Mouse (Mus musculus) megakaryocyte, embryonic 14.5 days (primary cell): ENCODE measurements around the gene Tspan11.

Experiments used
- FLI1 ChIP-seq: IDR thresholded peaks from 2 replicates; pipeline ENCODE4 v1.6.1; 2012; ENCODE audit warnings: low read length, inconsistent platforms, mixed read lengths
- GATA1 ChIP-seq: IDR thresholded peaks from 3 replicates; pipeline ENCODE4 v1.6.1; 2012; ENCODE audit warnings: mixed read lengths, low read length, inconsistent platforms, borderline replicate concordance

DNA sequence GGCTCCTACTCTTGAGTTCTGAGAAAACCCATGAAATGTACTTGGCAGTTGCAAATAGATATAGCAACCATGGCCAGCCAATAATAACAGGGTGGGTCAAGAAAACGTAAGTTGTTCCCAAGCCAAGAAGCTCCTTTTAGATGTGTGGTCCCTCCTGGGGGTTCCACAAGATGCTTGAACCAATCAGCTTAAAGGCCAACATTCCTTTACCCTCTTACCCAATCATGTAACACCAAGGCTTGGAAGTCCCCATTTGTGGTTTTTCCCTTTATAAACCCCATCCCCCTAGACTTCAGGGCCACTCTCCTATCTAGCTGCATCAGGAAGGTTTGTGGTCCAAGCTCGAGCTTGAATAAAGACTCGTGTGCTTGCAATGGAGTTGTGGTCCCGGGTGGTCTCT, 23.2 kb downstream of the Tspan11 start:
- TF ChIP-seq GATA1 (no peak), FLI1 (no peak)
